Mouse (Mus musculus) hindbrain, embryonic 10.5 days (tissue): Measurements from ENCODE around the gene Nup93. TPM values are rescaled to one million over a fixed set of nuclear protein-coding genes. Genes with fewer than 3 reads are reported as not detected.

Experiments
- DNase-seq: peaks from one replicate; pipeline ENCODE4 v3.0.0-alpha.2; 2017; ENCODE audit warnings: low spot score
- H3K27ac ChIP-seq: fragments of 300-500 bp; sonication (generic); 2 replicates; pipeline ENCODE4 v1.5.1; 2016; ENCODE audit warnings: mild to moderate bottlenecking, moderate library complexity
- H3K27me3 ChIP-seq: fragments of 300-500 bp; sonication (generic); 2 replicates; pipeline ENCODE4 v1.6.1; 2016; ENCODE audit warnings: mild to moderate bottlenecking; ENCODE audit not compliant: poor library complexity, insufficient read depth, severe bottlenecking
- H3K36me3 ChIP-seq: fragments of 300-500 bp; sonication (generic); 2 replicates; pipeline ENCODE4 v1.6.1; 2016; ENCODE audit warnings: mild to moderate bottlenecking, moderate library complexity
- H3K4me1 ChIP-seq: fragments of 300-500 bp; sonication (generic); replicated peaks from 2 replicates; pipeline ENCODE4 v1.6.1; 2016; ENCODE audit warnings: mild to moderate bottlenecking
- H3K4me3 ChIP-seq: fragments of 300-500 bp; sonication (generic); 2 replicates; pipeline ENCODE4 v1.5.1; 2016; ENCODE audit warnings: mild to moderate bottlenecking, moderate library complexity
- H3K9me3 ChIP-seq: fragments of 300-500 bp; sonication (generic); 2 replicates; pipeline ENCODE4 v1.6.1; 2016; ENCODE audit warnings: mild to moderate bottlenecking, moderate library complexity
- WGBS: fragments of 180-500 bp; shearing (Covaris S2); methylation state at CpG from one replicate; pipeline ENCODE4 v1.1.7; 2016; 5-methylcytosine and 5-hydroxymethylcytosine counted together
- polyA plus RNA-seq: library from polyadenylated mRNA; unstranded; fragments of >200 nt; fragmentation: Nextera tagmentation; extraction: Ambion mirVana; gene quantifications from 2 replicates; pipeline ENCODE4 v1.2.1, GENCODE M21; 2016

The Nup93 gene
- polyA plus RNA-seq, 1 experiment from 2014 or later = 114 TPM

DNA sequence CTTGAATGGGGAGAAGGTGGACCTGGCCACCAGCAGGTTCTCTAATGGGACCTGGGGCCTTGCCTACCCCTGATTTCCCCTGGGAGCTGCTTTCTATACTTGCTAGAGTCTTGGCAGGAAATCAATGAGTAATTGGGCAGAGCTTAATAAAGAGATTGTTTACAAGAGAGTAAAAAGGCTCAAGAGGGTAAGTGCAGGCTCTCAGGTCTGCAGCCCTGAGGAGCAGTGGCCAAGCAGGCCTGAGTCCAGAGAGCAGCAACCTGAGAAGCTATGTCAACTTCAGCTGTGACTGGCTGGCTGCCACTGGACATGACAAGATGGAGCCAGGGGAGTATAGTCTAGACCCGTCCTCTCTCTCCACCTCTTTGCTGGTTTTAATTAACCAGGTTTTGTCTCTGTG lies 21.4 kb upstream of the Nup93 start:
- no peaks in the 10 kb centered on the region for H3K9me3 ChIP-seq
- no peak overlapping the region for H3K4me3 ChIP-seq
- no peak overlapping the region for H3K27ac ChIP-seq
- WGBS = 75% methylated on average over 1 of the region's 1 CpGs
- H3K27me3 ChIP-seq = peaks cover 14% of the 10 kb centered on the region
- H3K36me3 ChIP-seq = no peaks in the 10 kb centered on the region
- no peak for DNase-seq
- H3K4me1 ChIP-seq = peaks cover 17% of the 10 kb centered on the region

DNA sequence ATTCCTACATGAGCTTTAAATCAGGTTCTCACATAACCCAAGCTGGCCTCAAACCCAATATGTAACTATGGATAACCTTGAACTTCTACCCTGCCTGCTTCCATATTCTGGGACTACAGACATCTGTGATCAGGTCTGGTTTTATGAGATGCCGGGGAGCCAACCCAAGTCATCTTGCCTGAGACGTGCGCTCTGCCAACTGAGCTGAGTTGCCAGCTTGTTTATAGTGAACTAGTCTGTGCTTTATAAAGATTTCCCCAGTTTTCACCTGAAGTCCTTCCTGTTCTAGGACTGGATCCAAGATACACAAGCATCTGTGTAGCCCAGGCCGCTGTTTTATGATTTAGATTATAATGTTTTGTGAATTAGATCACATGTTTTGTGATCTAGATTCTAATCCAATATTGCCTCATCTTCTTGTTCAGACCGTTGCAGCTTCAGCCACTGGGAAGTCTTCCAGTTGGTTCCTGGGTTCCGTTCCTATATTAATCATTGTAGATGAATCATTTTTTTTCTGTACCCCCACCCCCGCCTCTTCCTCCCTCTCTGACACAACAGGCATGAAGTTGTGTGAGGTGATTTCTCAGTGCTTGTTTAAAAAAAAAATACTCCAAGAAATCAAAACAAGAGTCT lies 19.7 kb upstream of the Nup93 start:
- DNase-seq = no peak
- peaks cover 11% of the 10 kb centered on the region for H3K4me1 ChIP-seq
- H3K27ac ChIP-seq = no peak overlapping the region
- no peak overlapping the region for H3K4me3 ChIP-seq
- no peaks in the 10 kb centered on the region for H3K36me3 ChIP-seq
- 92% methylated on average over 7 of the region's 7 CpGs for WGBS
- no peaks in the 10 kb centered on the region for H3K9me3 ChIP-seq
- H3K27me3 ChIP-seq = 0 out of 2 replicates have a peak, but pooled peaks cover 8% of the 10 kb centered on the region

DNA sequence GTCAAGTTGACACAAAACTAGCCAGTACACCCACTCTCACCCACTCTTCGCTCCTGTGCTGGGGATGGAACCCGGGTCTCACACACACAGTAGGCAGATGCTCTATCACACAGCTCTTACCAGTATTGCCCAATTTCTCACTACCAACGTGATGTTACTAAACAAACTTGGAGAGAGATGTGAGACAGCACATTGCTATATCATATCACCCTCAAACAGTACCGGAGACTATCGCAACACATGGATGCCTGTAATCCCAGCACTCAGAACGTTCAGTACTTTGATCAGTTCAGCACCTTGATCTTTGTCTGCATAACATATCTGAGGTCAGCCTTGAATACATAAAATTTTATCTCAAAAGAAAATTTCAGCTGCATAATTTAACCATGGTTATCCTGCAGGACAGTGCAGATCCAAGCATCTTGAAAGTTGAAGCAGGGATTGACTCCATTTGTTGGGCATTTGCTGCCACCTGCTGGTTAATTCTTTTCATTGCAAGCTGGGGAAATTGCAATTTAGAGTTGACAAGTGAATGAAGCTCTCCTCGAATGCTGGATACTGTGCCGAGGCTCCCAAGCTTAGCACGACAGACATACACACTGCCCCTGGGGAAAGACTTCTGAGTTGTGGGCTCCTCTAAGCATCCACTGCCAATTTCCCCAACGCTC lies 15.0 kb upstream of the Nup93 start:
- no peaks in the 10 kb centered on the region for H3K27me3 ChIP-seq
- WGBS = 46% methylated on average over 10 of the region's 10 CpGs
- H3K27ac ChIP-seq = no peak overlapping the region
- H3K36me3 ChIP-seq = no peaks in the 10 kb centered on the region
- DNase-seq = peak; percentile 74
- no peaks in the 10 kb centered on the region; the same call in 1 of the 2 replicates for H3K4me1 ChIP-seq
- H3K4me3 ChIP-seq = no peak overlapping the region
- H3K9me3 ChIP-seq = no peaks in the 10 kb centered on the region

DNA sequence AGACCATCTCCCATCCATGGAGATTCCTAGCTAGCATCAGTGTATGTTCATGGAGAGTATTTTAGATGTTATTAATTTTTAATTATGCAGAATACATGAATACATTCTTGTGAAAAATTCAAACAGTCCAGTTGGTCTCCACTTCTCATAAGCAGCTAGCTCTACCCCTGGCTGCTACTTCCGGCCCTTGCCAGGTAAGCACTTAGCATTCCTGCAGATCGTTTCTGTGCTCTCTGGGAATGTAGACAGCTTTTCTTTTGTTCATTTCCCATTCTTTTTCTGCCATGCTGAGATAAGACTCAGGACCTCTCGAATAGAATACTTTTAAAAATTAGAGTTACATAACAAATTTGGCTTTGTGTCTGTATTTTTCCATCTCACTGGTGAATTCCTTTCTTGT lies 10.3 kb upstream of the Nup93 start:
- DNase-seq = no peak
- Histone ChIP-seq H3K4me1 (no peaks in the 10 kb centered on the region; the same call in 1 of the 2 replicates), H3K4me3 (no peak overlapping the region), H3K9me3 (no peaks in the 10 kb centered on the region), H3K36me3 (no peaks in the 10 kb centered on the region), H3K27ac (no peak overlapping the region), H3K27me3 (no peaks in the 10 kb centered on the region)
- WGBS = 77% methylated on average over 3 of the region's 3 CpGs

DNA sequence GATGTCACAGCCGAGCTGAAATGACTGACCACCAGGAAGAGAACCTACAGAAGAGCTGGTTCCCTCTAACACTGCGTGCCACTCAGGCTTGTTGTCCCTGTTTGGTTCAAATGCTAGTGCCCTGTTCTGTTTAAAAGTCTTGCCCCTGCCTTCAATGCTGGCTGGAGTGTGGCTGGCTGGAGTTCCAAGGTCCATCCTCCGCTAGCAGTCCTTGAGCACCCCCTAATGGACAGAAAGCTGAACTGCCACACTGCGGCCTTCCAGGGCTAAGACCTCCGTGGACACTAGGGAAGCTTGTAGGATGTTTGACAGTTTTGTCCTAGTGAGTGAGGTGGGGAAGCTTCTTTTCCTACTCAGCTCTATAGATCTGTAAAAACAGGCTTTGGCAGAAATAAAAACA lies 8.6 kb upstream of the Nup93 start:
- Histone ChIP-seq H3K4me3 (no peak overlapping the region), H3K4me1 (no peaks in the 10 kb centered on the region; the same call in 1 of the 2 replicates), H3K27me3 (no peaks in the 10 kb centered on the region), H3K36me3 (no peaks in the 10 kb centered on the region), H3K27ac (no peak overlapping the region), H3K9me3 (no peaks in the 10 kb centered on the region)
- 14% methylated on average over 5 of the region's 5 CpGs for WGBS
- DNase-seq = peak; percentile 83

DNA sequence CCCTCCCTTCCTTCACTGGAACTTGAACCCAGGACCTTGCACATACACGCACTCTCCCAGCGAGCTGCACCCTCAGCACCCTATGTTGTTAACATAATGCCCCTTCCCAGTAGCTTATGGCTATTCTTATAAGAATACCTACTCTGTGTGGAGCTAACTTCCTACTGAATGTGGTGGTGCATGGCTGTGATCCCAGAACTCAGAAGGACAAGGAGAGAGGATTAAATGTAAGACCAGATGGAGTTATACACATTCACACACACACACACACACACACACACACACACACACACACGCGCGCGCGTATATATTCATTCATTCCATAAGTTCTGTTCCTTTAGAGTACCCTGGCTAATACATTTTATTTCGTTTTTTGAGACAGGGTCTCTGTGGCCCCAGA lies 8.1 kb upstream of the Nup93 start:
- Histone ChIP-seq H3K4me1 (no peaks in the 10 kb centered on the region; the same call in 1 of the 2 replicates), H3K27ac (no peak overlapping the region), H3K4me3 (no peak overlapping the region), H3K27me3 (no peaks in the 10 kb centered on the region), H3K9me3 (no peaks in the 10 kb centered on the region), H3K36me3 (no peaks in the 10 kb centered on the region)
- 80% methylated on average over 8 of the region's 8 CpGs for WGBS
- no peak for DNase-seq

DNA sequence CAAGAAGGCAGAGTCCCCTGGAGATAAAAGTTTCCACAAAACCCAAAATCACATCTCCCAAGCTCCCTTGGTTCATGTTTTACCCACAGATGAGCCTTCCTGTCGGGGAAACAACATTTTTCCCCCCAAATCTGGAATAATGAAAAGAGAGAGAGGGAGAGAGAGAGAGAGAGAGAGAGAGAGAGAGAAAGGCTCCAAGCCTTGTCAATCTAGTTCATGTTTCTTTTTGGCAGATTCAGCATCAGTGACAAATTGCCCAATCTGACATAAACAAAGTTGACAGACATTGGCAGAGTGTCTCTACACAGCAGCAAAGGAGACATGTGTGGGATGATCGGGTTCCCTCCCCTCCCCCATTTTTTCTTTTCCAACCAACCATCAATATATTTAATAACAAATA lies 6.9 kb upstream of the Nup93 start:
- Histone ChIP-seq H3K27me3 (no peaks in the 10 kb centered on the region), H3K4me1 (no peaks in the 10 kb centered on the region; the same call in 1 of the 2 replicates), H3K4me3 (no peak overlapping the region), H3K27ac (no peak overlapping the region), H3K36me3 (no peaks in the 10 kb centered on the region), H3K9me3 (no peaks in the 10 kb centered on the region)
- WGBS = 78% methylated on average over 2 of the region's 2 CpGs
- no peak for DNase-seq

- no peaks in the 10 kb centered on the region for H3K27me3 ChIP-seq
- no peak for DNase-seq
- H3K27ac ChIP-seq = no peak overlapping the region
- no peaks in the 10 kb centered on the region for H3K36me3 ChIP-seq
- peaks cover 6% of the 10 kb centered on the region for H3K4me1 ChIP-seq
- H3K9me3 ChIP-seq = no peaks in the 10 kb centered on the region
- 85% methylated on average over 6 of the region's 6 CpGs for WGBS
- no peak overlapping the region for H3K4me3 ChIP-seq
Observed at GRCm38 (mm10) chr8:94209639-94210038, 4.7 kb upstream of the Nup93 start.

- Histone ChIP-seq H3K9me3 (no peaks in the 10 kb centered on the region), H3K36me3 (no peaks in the 10 kb centered on the region), H3K27ac (no peak overlapping the region), H3K4me1 (peaks cover 12% of the 10 kb centered on the region), H3K27me3 (no peaks in the 10 kb centered on the region), H3K4me3 (no peak overlapping the region)
- no peak for DNase-seq
- 66% methylated on average over 3 of the region's 3 CpGs for WGBS
Observed at GRCm38 (mm10) chr8:94210225-94210624, 4.1 kb upstream of the Nup93 start.

GRCm38 (mm10) chr8:94213819-94214218 lies 545 bp upstream of the Nup93 start:
- Histone ChIP-seq H3K36me3 (no peaks in the 10 kb centered on the region), H3K27me3 (no peaks in the 10 kb centered on the region), H3K27ac (no peak overlapping the region), H3K4me3 (peak overlapping the region; percentile 88), H3K4me1 (peaks cover 28% of the 10 kb centered on the region), H3K9me3 (no peaks in the 10 kb centered on the region)
- no peak for DNase-seq
- 73% methylated on average over 6 of the region's 6 CpGs for WGBS

GRCm38 (mm10) chr8:94227381-94227939 lies 13.1 kb downstream of the Nup93 start:
- no peaks in the 10 kb centered on the region for H3K4me1 ChIP-seq
- no peak overlapping the region for H3K4me3 ChIP-seq
- no peak overlapping the region for H3K27ac ChIP-seq
- no peak for DNase-seq
- peaks cover 55% of the 10 kb centered on the region for H3K36me3 ChIP-seq
- WGBS = 91% methylated on average over 7 of the region's 7 CpGs
- no peaks in the 10 kb centered on the region for H3K27me3 ChIP-seq
- H3K9me3 ChIP-seq = no peaks in the 10 kb centered on the region

- Histone ChIP-seq H3K4me1 (no peaks in the 10 kb centered on the region), H3K9me3 (no peaks in the 10 kb centered on the region), H3K27ac (no peak overlapping the region), H3K4me3 (no peak overlapping the region), H3K36me3 (peaks cover 35% of the 10 kb centered on the region), H3K27me3 (no peaks in the 10 kb centered on the region)
- WGBS = 93% methylated on average over 4 of the region's 4 CpGs
- no peak for DNase-seq
Observed at GRCm38 (mm10) chr8:94240240-94240751, 25.9 kb downstream of the Nup93 start.

DNA sequence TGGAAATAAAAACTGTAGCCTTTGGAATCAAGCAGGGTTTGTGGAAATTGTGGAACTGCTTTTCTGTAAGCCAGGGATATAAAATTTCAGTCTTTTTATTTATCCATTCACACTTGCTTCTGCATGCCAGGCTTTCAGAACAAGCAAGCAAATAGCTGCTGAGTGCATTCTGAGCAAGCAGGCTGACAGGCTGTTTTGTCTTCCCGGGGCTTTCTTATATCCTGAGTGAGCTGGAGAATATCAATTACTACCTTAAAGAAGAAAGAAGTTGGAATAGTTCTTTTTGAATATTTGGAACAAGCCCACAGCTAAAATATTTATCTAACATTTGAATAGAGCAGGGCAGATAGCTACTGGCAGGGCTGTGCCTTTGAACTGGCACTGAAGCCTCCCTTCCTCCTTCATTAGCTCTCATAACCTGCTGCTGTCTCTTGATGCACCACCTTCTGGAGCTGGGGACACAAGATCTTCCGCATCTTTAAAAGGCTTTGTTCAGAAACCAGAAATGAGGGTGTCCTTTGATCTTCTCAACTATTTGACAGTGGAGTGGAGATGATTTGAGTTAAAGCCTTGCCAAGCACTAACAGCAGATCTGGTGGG lies 35.6 kb downstream of the Nup93 start:
- no peak overlapping the region for H3K27ac ChIP-seq
- H3K36me3 ChIP-seq = peaks cover 4% of the 10 kb centered on the region; the same call in 1 of the 2 replicates
- no peaks in the 10 kb centered on the region for H3K9me3 ChIP-seq
- no peak for DNase-seq
- 79% methylated on average over 2 of the region's 2 CpGs for WGBS
- H3K4me1 ChIP-seq = 0 out of 2 replicates have a peak, but pooled peaks cover 4% of the 10 kb centered on the region
- H3K27me3 ChIP-seq = no peaks in the 10 kb centered on the region
- H3K4me3 ChIP-seq = no peak overlapping the region
